Mouse (Mus musculus): ENCODE results near the gene Psmg3. TPM values are rescaled to one million over a fixed set of nuclear protein-coding genes. Genes with fewer than 3 reads are reported as not detected.

The Psmg3 gene
- polyA plus RNA-seq, 1 experiment: 57.7 TPM

GRCm38 (mm10) chr5:139817292-139817691 is 9.4 kb downstream of the Psmg3 start:
- H3ac ChIP-seq (ENCODE audit: control insufficient read depth, insufficient read length): no peak overlapping the region
- no peak overlapping the region for H3K4me2 ChIP-seq (ENCODE audit: low read depth)
- TF ChIP-seq CEBPB (IDR thresholded peaks at IDR 0.05; ENCODE audit: insufficient read depth, poor library complexity, severe bottlenecking) (no peak), E2F4 (IDR thresholded peaks at IDR 0.05; ENCODE audit: insufficient read depth) (no peak), MAX (IDR thresholded peaks at IDR 0.05; ENCODE audit: low read depth) (no peak), USF1 (IDR thresholded peaks at IDR 0.05; ENCODE audit: low read depth) (no peak), REST (IDR thresholded peaks at IDR 0.05; ENCODE audit: insufficient read depth, insufficient read length) (no peak), SRF (IDR thresholded peaks at IDR 0.05; ENCODE audit: control insufficient read depth, insufficient read length, low read depth) (no peak), MYOD1 (IDR thresholded peaks at IDR 0.05; ENCODE audit: control insufficient read depth in 1 of 3, insufficient read length in 2 of 3, low read depth in 2 of 3) (no peak), MYOG (IDR thresholded peaks at IDR 0.05; ENCODE audit: control insufficient read depth in 1 of 3, insufficient read depth in 1 of 3, insufficient read length in 2 of 3, low read depth in 2 of 3) (no peak), POLR2AphosphoS2 (IDR thresholded peaks at IDR 0.05; ENCODE audit: insufficient read length, low read depth) (no peak), TCF3 (IDR thresholded peaks at IDR 0.05; ENCODE audit: insufficient read length, low read depth) (no peak), TCF12 (IDR thresholded peaks at IDR 0.05; ENCODE audit: insufficient read depth, poor library complexity, severe bottlenecking) (no peak), POLR2A (IDR thresholded peaks at IDR 0.05; ENCODE audit: insufficient read length, low read depth) (no peak)
- peaks cover 15% of the 10 kb centered on the region for H3K27me3 ChIP-seq (ENCODE audit: control insufficient read depth, insufficient read depth, insufficient read length)
- no peaks in the 10 kb centered on the region for H3K79me2 ChIP-seq (ENCODE audit: control insufficient read depth, insufficient read depth)
- no peaks in the 10 kb centered on the region for H3K36me3 ChIP-seq (ENCODE audit: control insufficient read depth, insufficient read depth)
- no peak overlapping the region for H3K4me3 ChIP-seq

- H3K79me2 ChIP-seq (ENCODE audit: control insufficient read depth, insufficient read depth): no peaks in the 10 kb centered on the region
- no peak for TF ChIP-seq SRF (IDR thresholded peaks at IDR 0.05; ENCODE audit: control insufficient read depth, insufficient read length, low read depth)
- TF ChIP-seq MYOG (IDR thresholded peaks at IDR 0.05; ENCODE audit: control insufficient read depth in 1 of 3, insufficient read depth in 1 of 3, insufficient read length in 2 of 3, low read depth in 2 of 3): no peak
- TF ChIP-seq MYOD1 (IDR thresholded peaks at IDR 0.05; ENCODE audit: control insufficient read depth in 1 of 3, insufficient read length in 2 of 3, low read depth in 2 of 3): no peak
- no peak overlapping the region for H3K4me2 ChIP-seq (ENCODE audit: low read depth)
- H3ac ChIP-seq (ENCODE audit: control insufficient read depth, insufficient read length): no peak overlapping the region
- H3K36me3 ChIP-seq (ENCODE audit: control insufficient read depth, insufficient read depth): no peaks in the 10 kb centered on the region
- peaks cover 21% of the 10 kb centered on the region for H3K27me3 ChIP-seq (ENCODE audit: control insufficient read depth, insufficient read depth, insufficient read length)
- no peak overlapping the region for H3K4me3 ChIP-seq
These were observed 10.2 kb downstream of the Psmg3 start for GRCm38 (mm10) chr5:139816445-139816844.

- H3K4me2 ChIP-seq (ENCODE audit: low read depth): no peak overlapping the region
- no peak overlapping the region for H3ac ChIP-seq (ENCODE audit: control insufficient read depth, insufficient read length)
- TF ChIP-seq SRF (IDR thresholded peaks at IDR 0.05; ENCODE audit: control insufficient read depth, insufficient read length, low read depth): no peak
- no peak for TF ChIP-seq REST (IDR thresholded peaks at IDR 0.05; ENCODE audit: insufficient read depth, insufficient read length)
- TF ChIP-seq CEBPB (IDR thresholded peaks at IDR 0.05; ENCODE audit: insufficient read depth, poor library complexity, severe bottlenecking): no peak
- TF ChIP-seq MYOG (IDR thresholded peaks at IDR 0.05; ENCODE audit: control insufficient read depth in 1 of 3, insufficient read depth in 1 of 3, insufficient read length in 2 of 3, low read depth in 2 of 3): no peak
- no peak for TF ChIP-seq MYOD1 (IDR thresholded peaks at IDR 0.05; ENCODE audit: control insufficient read depth in 1 of 3, insufficient read length in 2 of 3, low read depth in 2 of 3)
- TF ChIP-seq E2F4 (IDR thresholded peaks at IDR 0.05; ENCODE audit: insufficient read depth): no peak
- TF ChIP-seq TCF12 (IDR thresholded peaks at IDR 0.05; ENCODE audit: insufficient read depth, poor library complexity, severe bottlenecking): no peak
- H3K4me3 ChIP-seq: no peak overlapping the region
- peaks cover 21% of the 10 kb centered on the region for H3K27me3 ChIP-seq (ENCODE audit: control insufficient read depth, insufficient read depth, insufficient read length)
- no peaks in the 10 kb centered on the region for H3K36me3 ChIP-seq (ENCODE audit: control insufficient read depth, insufficient read depth)
- H3K79me2 ChIP-seq (ENCODE audit: control insufficient read depth, insufficient read depth): no peaks in the 10 kb centered on the region
These were observed 10.7 kb downstream of the Psmg3 start for GRCm38 (mm10) chr5:139815964-139816363.

- H3K79me2 ChIP-seq (ENCODE audit: control insufficient read depth, insufficient read depth): no peaks in the 10 kb centered on the region
- H3K27me3 ChIP-seq (ENCODE audit: control insufficient read depth, insufficient read depth, insufficient read length): peaks cover 21% of the 10 kb centered on the region
- no peak for TF ChIP-seq POLR2A (IDR thresholded peaks at IDR 0.05; ENCODE audit: insufficient read length, low read depth)
- no peak for TF ChIP-seq TCF12 (IDR thresholded peaks at IDR 0.05; ENCODE audit: insufficient read depth, poor library complexity, severe bottlenecking)
- TF ChIP-seq CEBPB (IDR thresholded peaks at IDR 0.05; ENCODE audit: insufficient read depth, poor library complexity, severe bottlenecking): no peak
- no peak for TF ChIP-seq MYOD1 (IDR thresholded peaks at IDR 0.05; ENCODE audit: control insufficient read depth in 1 of 3, insufficient read length in 2 of 3, low read depth in 2 of 3)
- no peak for TF ChIP-seq MYOG (IDR thresholded peaks at IDR 0.05; ENCODE audit: control insufficient read depth in 1 of 3, insufficient read depth in 1 of 3, insufficient read length in 2 of 3, low read depth in 2 of 3)
- TF ChIP-seq SRF (IDR thresholded peaks at IDR 0.05; ENCODE audit: control insufficient read depth, insufficient read length, low read depth): no peak
- no peak for TF ChIP-seq E2F4 (IDR thresholded peaks at IDR 0.05; ENCODE audit: insufficient read depth)
- TF ChIP-seq REST (IDR thresholded peaks at IDR 0.05; ENCODE audit: insufficient read depth, insufficient read length): no peak
- TF ChIP-seq USF1 (IDR thresholded peaks at IDR 0.05; ENCODE audit: low read depth): no peak
- no peak overlapping the region for H3K4me3 ChIP-seq
- no peak overlapping the region for H3K4me2 ChIP-seq (ENCODE audit: low read depth)
- H3K36me3 ChIP-seq (ENCODE audit: control insufficient read depth, insufficient read depth): no peaks in the 10 kb centered on the region
- no peak overlapping the region for H3ac ChIP-seq (ENCODE audit: control insufficient read depth, insufficient read length)
These were observed 12.7 kb downstream of the Psmg3 start for GRCm38 (mm10) chr5:139813963-139814381.

GRCm38 (mm10) chr5:139813126-139813490 is 13.6 kb downstream of the Psmg3 start:
- no peaks in the 10 kb centered on the region for H3K79me2 ChIP-seq (ENCODE audit: control insufficient read depth, insufficient read depth)
- no peak overlapping the region for H3K4me3 ChIP-seq
- no peak overlapping the region for H3ac ChIP-seq (ENCODE audit: control insufficient read depth, insufficient read length)
- TF ChIP-seq POLR2AphosphoS2 (IDR thresholded peaks at IDR 0.05; ENCODE audit: insufficient read length, low read depth): no peak
- TF ChIP-seq POLR2A (IDR thresholded peaks at IDR 0.05; ENCODE audit: insufficient read length, low read depth): no peak
- no peak for TF ChIP-seq USF1 (IDR thresholded peaks at IDR 0.05; ENCODE audit: low read depth)
- TF ChIP-seq CEBPB (IDR thresholded peaks at IDR 0.05; ENCODE audit: insufficient read depth, poor library complexity, severe bottlenecking): no peak
- no peak for TF ChIP-seq MAX (IDR thresholded peaks at IDR 0.05; ENCODE audit: low read depth)
- no peak for TF ChIP-seq MYOD1 (IDR thresholded peaks at IDR 0.05; ENCODE audit: control insufficient read depth in 1 of 3, insufficient read length in 2 of 3, low read depth in 2 of 3)
- TF ChIP-seq TCF3 (IDR thresholded peaks at IDR 0.05; ENCODE audit: insufficient read length, low read depth): no peak
- TF ChIP-seq E2F4 (IDR thresholded peaks at IDR 0.05; ENCODE audit: insufficient read depth): no peak
- TF ChIP-seq MYOG (IDR thresholded peaks at IDR 0.05; ENCODE audit: control insufficient read depth in 1 of 3, insufficient read depth in 1 of 3, insufficient read length in 2 of 3, low read depth in 2 of 3): no peak
- no peak for TF ChIP-seq TCF12 (IDR thresholded peaks at IDR 0.05; ENCODE audit: insufficient read depth, poor library complexity, severe bottlenecking)
- no peak for TF ChIP-seq SRF (IDR thresholded peaks at IDR 0.05; ENCODE audit: control insufficient read depth, insufficient read length, low read depth)
- TF ChIP-seq REST (IDR thresholded peaks at IDR 0.05; ENCODE audit: insufficient read depth, insufficient read length): no peak
- H3K27me3 ChIP-seq (ENCODE audit: control insufficient read depth, insufficient read depth, insufficient read length): peaks cover 21% of the 10 kb centered on the region
- H3K36me3 ChIP-seq (ENCODE audit: control insufficient read depth, insufficient read depth): no peaks in the 10 kb centered on the region
- H3K4me2 ChIP-seq (ENCODE audit: low read depth): no peak overlapping the region
